Mouse (Mus musculus): ENCODE data around the gene Pth.

- TF ChIP-seq CTCF (IDR thresholded peaks at IDR 0.05; ENCODE audit: low read depth) (no peak), EP300 (IDR thresholded peaks at IDR 0.05; ENCODE audit: low read depth) (no peak)
Measured at GRCm38 (mm10) chr7:113347694-113348093, 40.7 kb downstream of the Pth start.
